Mouse (Mus musculus) liver, adult 2 months (tissue): Measurements from ENCODE around the gene Car6.

Experiments used
- CTCF ChIP-seq: fragments of 200-500 bp; IDR thresholded peaks from 2 replicates; pipeline ENCODE4 v1.5.1; 2011; ENCODE audit warnings: low read depth, low read length, control low read depth
- POLR2A ChIP-seq: fragments of 200-500 bp; IDR thresholded peaks from 2 replicates; pipeline ENCODE4 v1.6.1; 2011; ENCODE audit warnings: low read length, control low read depth; ENCODE audit not compliant: insufficient read depth; ENCODE audit errors: extremely low read depth

- no peak for TF ChIP-seq CTCF
- no peak for TF ChIP-seq POLR2A
Observed at GRCm38 (mm10) chr4:150245876-150246275, 44.7 kb upstream of the Car6 start.
